Mouse (Mus musculus) adrenal gland, adult 2 months (tissue): ENCODE data around the gene Hmg20a. TPM values are rescaled to one million over a fixed set of nuclear protein-coding genes. Genes with fewer than 3 reads are reported as not detected.
A peak's percentile ranks its signal among the peaks of the same experiment; 100 is the strongest.

ENCODE experiments used
- DNase-seq: peaks from one replicate; pipeline ENCODE4 v3.0.0; 2021
- polyA plus RNA-seq: library from polyadenylated mRNA; depleted of rRNA; stranded (reverse); fragments of >200 nt; gene quantifications from 2 replicates; pipeline ENCODE4 v1.2.3, GENCODE M21; 2012
- total RNA-seq, 2 experiments: library from RNA; stranded (reverse); gene quantifications; 2 replicates each; pipeline ENCODE4 v1.2.3; 2021

The Hmg20a gene
- total and polyA plus RNA-seq, 3 experiments, result 23.9 to 40.9 (median 39.3) TPM

DNA sequence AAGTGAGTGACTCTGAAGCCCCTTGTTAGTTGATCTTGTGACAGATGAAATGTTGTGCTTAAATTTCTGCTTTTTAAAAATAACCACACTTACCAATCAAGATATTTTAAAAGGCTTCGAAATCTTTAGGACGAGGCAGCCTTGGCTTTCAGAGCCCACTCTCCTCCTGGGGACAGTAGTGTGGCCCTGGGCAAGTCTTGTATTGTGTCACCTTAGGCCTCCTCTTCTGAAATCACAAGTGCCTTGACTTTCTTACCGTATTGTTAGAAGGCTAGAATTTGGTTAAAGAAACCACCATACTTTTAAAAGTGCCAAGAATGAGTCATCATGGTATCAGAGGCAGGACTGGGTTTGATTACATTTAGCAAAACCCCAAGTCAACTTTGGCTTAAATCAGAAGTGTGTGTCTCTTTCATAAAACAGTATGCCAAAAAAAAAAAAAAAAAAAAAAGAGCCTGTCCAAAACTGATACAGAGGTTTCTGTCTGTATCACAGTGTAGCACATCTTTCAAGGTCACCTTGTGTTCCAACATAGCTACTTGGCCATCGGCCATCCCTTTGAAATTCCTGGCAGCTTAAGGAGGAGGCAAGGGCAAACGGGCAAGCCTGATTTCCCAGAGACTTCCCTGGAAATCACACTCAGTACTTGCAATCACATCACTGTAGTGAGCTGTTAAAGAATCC lies 78.9 kb downstream of the Hmg20a start:
- DNase-seq, result peak; percentile 87

DNA sequence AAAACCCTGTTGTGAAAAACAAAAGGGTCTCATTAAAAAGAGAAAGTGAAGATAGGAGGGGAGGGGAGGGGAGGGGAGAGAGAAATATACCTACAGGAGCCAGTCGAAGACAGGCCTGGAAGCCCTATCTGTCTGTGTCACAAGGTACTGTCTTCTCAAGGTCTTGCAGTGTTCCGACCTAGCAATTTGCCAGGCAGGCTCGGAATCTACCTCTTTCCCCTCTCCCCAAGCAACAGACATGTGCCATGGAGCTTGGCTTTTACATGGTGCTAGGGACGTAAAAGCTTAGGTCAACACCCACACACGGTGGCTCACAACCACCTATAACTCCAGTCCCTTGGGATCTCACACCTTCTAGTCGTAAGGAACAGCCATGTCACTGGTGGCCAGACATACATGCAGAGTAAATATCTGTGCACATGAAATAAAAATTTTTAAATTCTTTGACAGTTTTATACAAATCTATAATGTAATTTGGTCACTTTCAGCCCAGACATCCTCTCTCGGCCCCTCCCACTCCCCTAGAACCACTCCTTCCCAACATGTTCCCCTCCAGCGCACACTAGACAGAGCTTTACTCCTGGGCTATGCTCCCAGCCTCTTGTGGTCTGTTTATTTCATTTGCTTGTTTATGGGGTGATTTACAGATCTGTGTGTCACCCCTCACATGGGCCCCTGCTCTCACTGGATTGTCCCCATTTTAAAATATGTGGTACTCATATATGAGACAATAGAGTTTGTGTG lies 81.1 kb downstream of the Hmg20a start:
- no peak for DNase-seq

GRCm38 (mm10) chr9:56500893-56501590 lies 82.6 kb downstream of the Hmg20a start:
- no peak for DNase-seq

DNA sequence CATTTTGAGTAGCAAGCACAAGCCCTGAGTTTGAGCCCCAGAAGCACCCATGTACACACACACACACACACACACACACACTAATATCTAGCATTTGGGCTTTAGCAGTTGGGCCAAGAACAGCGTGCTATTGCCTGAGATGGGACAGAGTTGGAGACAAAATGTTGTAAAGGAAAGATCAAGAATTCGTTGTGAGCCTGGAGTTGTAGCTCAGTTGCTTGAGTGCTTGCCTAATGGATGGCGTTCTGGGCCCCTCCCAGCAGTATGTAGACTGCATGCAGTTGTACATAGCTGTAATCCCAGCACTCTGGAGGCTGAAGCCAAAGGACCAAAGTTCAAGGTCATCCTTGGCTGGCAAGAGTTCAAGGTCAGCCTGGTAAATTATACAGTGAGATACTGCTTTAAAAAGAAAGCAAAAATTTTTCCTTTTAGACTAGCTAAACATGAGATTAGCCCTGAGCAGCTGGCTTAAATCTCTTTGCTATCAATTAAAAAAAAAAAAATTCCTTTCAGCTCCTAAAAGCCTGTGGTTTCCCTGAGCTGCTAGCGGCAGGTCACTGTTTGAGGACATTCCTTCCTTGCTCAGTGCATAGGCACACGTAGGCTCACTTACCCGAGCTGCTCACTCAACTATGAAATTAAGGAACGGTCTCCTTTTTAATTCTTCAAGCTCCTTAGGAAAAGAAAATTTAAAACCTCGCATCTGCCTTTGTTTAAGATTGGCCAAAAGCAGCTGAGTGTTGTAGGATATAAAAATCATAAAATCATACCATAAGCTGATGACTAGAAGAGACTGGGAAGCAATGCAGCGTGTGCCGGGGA lies 83.5 kb downstream of the Hmg20a start:
- peak; percentile 66 for DNase-seq

DNA sequence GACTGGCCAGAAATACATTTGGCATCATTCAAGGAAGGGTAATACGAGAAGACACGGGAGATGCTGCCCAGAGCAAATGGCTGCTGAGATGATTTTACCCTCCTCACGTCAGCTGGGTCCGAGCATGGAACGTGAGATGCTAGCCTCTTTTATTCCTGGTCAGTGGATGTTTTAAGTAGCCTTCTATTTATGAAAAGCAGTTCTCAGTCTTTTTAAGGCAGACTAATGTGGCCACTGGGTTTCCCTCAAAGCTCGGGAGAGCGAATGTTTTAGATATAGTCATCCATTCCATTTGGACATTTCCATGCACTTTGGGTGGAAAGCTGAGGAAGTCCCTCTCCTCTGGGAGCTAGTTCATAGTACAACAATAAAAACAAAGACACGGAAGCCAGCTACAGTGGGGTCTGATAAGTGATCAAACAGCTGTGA lies 84.1 kb downstream of the Hmg20a start:
- no peak for DNase-seq

- DNase-seq, result no peak
Observed at GRCm38 (mm10) chr9:56503621-56504500, 85.5 kb downstream of the Hmg20a start.

DNA sequence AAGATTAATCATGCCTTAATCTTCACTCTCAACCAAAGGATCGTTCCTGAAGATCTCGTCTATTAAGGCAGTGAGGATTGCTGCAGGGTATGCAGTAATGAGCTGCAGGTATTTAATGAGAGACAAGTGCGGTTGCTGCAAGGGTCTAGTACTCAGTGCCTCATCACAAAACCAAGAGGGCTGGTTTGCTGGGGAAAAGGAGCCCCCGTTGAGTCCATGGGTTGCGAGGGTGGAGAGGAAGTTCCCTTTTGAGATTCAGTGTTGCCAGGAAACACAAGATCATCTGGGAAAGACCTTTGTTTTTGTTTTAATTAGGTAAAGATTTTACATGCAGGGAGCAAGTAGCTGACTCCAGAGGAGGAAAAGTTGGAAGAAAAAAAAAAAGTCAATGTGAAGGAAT lies 86.1 kb downstream of the Hmg20a start:
- DNase-seq, result no peak

GRCm38 (mm10) chr9:56505083-56505792 lies 86.8 kb downstream of the Hmg20a start:
- DNase-seq, result peak; percentile 75

- DNase-seq, result peak; percentile 95
Observed at GRCm38 (mm10) chr9:56505793-56506755, 87.7 kb downstream of the Hmg20a start.

DNA sequence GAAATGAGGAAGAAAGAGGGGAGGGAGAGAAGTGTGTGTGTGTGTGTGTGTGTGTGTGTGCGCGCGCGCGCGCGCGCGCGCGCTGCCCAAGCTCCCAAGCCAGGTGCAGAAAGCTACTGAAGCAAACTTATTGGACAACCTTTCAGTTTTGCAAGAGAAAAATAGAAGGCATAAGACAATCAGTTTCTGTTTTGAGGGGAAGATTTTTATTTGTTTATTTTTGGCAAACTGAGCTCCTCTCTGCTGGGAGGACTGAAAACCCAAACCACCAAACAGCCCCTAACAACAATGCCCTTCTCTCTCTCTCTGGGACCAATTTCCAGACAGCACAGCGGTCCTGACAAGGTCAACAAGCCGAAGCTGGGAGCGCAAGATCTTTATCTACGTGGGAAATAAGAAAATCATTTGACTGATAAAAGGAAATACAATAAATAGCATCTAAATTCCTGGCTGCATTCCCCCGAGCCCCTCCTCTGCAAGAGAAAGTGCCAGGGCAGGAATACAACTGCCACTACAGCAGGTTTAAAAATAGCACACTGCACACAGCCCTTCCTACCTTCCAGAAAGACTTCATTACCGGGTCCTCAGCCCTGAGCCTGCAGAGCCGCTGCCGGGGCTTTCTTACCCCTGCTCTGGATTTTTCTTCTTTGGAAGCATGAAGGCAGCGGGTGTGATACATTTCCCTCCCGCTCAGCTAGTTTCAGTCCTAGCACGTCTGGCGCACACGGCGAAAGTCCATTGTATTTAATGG lies 88.7 kb downstream of the Hmg20a start:
- DNase-seq, result peak; percentile 64

- DNase-seq, result no peak
Observed at GRCm38 (mm10) chr9:56507682-56508061, 89.3 kb downstream of the Hmg20a start.

GRCm38 (mm10) chr9:56508835-56509451 lies 90.5 kb downstream of the Hmg20a start:
- peak; percentile 88 for DNase-seq

DNA sequence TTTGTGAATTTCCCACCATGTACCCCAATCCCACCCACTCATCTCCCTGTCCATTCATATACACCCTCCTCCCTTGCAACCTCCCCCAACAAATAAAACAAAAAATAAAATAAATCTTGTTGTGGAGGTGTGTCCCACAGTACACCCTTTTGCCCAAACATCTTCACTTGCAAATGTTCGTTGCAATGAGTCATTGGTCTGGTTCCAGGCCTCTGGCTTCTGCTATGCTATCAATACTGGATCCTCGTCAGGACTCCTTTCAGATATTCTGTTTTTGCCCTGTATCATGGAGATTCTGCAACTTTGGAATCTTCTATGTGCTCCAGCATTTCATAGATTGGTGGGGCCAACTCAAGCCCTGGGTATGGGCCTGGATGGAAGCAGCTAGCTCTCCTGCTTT lies 91.9 kb downstream of the Hmg20a start:
- DNase-seq, result no peak

DNA sequence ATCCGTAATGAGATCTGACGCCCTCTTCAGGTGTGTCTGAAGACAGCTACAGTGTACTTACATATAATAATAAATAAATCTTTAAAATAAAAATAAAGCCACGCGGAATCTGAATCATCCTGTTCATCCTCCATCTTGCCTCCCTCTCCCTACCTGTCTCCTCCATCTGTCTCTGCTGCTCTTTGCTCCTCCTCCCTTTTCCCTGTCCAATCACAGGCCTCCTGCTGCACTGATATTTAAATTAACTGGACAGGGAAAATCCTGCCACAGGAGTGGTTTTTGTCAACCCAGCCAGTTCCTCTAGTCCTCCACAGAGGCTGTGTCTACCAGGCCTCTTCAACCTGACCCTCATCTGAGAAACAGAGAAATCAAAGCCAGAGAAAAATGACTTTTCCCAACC lies 94.1 kb downstream of the Hmg20a start:
- DNase-seq, result no peak

GRCm38 (mm10) chr9:56515110-56515509 lies 96.7 kb downstream of the Hmg20a start:
- no peak for DNase-seq

- no peak for DNase-seq
Observed at GRCm38 (mm10) chr9:56516219-56516618, 97.8 kb downstream of the Hmg20a start.

DNA sequence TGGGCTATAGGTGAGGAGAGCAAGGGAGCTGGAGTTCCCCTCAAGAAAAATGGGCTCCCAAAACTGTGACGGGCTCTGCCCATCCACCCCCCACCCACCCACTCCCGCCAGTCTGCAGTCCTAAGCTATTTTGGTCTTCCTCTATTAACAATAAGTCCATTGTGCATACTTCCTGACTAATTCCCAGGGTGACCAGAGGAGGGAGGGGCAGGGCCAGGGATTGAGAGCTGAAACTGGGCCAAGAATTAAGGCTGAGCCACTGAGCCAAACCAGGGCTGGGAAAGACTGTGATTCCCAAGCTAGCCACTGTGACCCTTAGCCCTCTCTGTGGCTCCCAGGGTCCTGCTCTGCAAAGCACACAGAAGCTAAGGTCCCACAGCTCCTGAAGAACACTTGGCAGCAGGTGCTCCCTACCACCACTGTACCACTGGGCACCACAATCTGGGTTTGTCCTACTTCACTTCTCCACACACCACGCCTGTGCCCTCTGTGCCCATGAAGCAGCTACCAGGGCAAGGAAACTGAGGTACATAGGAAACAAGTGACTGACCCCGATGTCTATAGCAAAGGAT lies 98.4 kb downstream of the Hmg20a start:
- peak; percentile 57 for DNase-seq

- no peak for DNase-seq
Observed at GRCm38 (mm10) chr9:56522281-56522680, 103.9 kb downstream of the Hmg20a start.
